Mouse (Mus musculus) activated CD4-positive, CD25-positive, alpha-beta regulatory T cell, adult 9 weeks (primary cell): ENCODE measurements around the gene Klhdc1. TPM values are rescaled to one million over a fixed set of nuclear protein-coding genes. Genes with fewer than 3 reads are reported as not detected.

Experiments
- polyA plus RNA-seq: library from polyadenylated mRNA; unstranded; fragments of 100-300 nt; shearing (Covaris generic); gene quantifications from one replicate; pipeline ENCODE4 v1.2.1, GENCODE M21; 2017

The Klhdc1 gene
- 20.1 TPM for polyA plus RNA-seq

DNA sequence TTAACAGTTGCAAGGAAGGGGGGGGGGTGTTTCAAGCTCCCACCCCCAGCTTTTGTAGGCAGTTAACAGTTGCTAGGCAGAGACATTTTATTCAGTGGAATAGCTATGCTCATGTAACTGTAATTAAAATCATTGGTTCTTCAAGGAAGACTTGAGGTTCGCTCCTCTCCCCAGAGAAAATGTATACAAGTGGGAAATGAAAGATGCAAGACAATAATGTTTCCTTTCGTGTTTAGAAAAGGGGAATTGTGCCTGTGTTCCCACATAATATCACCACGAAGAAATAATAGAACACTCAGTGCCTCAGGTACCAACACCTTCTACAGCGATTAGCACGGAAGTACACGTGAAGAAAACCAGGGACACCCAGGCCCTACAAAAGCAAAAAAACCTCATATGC, at the start of gene Klhdc1:
TSS of gene Klhdc1 (plus strand) at position 301 of the 400 bp plus-strand sequence.

GRCm38 (mm10) chr12:69196444-69197377, 44.3 kb upstream of the Klhdc1 start, which contains the start of gene Gm49383:
TSS of gene Gm49383 (minus strand) at chr12:69197104.

GRCm38 (mm10) chr12:69198164-69198535, 42.8 kb upstream of the Klhdc1 start, which contains the start of gene Dnaaf2:
TSS of gene Dnaaf2 (minus strand) at chr12:69198429.

DNA sequence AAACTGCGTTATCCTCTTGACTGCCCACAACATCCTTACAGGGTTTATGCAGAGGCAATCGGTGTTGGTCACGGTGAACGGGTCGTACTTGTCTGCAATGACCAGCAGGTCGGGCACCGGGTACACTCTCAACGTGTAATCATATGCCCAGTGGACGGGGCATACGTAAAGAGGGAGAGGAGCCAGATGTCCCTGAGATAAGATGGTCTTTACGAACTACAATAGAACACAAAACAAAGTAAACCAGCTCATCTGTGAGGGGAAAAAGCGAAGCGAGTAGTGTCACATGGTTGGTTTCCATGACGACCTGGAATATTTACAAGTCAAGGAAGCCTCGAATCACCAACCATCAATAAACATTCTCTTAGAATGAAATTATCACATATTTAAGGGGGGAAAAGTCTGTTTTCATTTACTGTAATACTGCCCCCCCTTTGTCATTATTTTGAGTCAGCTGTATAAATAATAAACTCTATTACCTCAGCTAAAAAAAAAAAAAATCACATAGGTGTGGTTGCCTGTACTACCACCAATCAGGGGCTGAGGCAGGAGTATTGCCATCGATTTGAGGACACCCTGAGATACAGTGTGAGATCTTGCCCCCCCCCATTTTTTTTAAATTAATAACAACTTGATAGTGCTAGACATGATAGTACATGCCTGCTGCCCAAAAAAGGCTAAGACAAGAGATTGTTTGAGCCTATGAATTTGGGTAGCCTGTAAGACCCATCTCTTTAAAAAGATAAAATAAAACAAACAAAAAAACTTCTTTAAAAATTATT, 36.7 kb upstream of the Klhdc1 start, which contains the start of gene Gm49384:
TSS of gene Gm49384 (minus strand) at position 216 of the 782 bp plus-strand sequence.

GRCm38 (mm10) chr12:69227776-69228466, 13.1 kb upstream of the Klhdc1 start, which contains the start of gene Pole2:
TSS of gene Pole2 (minus strand) at chr12:69228195.

DNA sequence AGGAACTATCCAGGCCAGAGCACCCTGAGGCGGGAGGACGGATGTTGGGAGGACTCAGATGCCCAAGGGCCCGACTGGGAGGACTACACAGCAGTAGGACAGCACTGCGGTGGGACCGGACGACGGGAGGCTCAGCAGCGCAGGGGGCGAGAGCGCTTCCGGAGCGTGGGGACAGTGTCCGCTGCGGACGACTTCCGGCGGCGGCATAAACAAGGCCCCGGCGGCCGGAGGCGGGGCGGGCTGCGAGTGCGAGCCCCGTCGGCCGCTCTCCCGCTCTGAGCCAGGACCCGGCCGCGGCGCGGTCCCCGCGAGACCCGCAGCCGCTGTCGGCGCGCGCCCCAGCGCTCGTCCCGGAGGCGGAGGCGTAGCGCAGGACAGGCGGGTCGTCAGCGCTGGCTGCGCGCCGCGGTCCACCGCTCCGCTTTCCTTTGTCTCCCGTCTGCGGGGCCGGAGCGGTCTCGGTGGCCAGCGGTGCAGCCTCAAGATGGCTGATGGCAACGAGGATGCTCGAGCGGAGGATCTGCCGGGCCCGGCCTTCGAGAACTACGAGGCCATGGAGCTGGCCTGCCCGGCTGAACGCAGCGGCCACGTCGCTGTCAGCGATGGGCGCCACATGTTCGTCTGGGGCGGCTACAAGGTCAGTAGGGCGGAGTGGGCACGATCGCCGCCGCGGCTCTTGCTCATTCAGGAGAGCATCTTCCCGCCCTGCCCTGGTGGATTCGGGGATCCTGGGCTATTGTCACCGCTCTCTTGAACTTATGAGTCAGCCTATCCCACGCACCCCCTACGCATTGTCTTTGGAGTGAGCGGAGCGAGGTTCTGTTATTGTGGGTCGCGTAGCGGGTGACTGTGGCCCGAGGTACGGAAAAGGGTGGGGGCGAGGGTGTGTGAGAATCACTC, 55.8 kb downstream of the Klhdc1 start, which contains the start of gene Klhdc2:
TSS of gene Klhdc2 (plus strand) at position 171 of the 900 bp plus-strand sequence.

Other genes starting within 250 kb of the Klhdc1 start
- gene Rps29, start 82.0 kb upstream of the Klhdc1 start, polyA plus RNA-seq, result 2,125 TPM
- 1.4 TPM for gene Lrr1, start 72.4 kb upstream of the Klhdc1 start, polyA plus RNA-seq
- gene Rpl36al, start 57.1 kb upstream of the Klhdc1 start, polyA plus RNA-seq, result 474 TPM
- 15.9 TPM for gene Mgat2, start 57.0 kb upstream of the Klhdc1 start, polyA plus RNA-seq
- 15.0 TPM for gene Gm49383, start 44.1 kb upstream of the Klhdc1 start, polyA plus RNA-seq
- 7.4 TPM for gene Dnaaf2, start 42.7 kb upstream of the Klhdc1 start, polyA plus RNA-seq
- 21.0 TPM for gene Gm49384, start 36.9 kb upstream of the Klhdc1 start, polyA plus RNA-seq
- 9.6 TPM for gene Pole2, start 13.0 kb upstream of the Klhdc1 start, polyA plus RNA-seq
- gene Klhdc2, start 55.5 kb downstream of the Klhdc1 start, polyA plus RNA-seq, result 11.5 TPM
- gene Nemf, start 116.0 kb downstream of the Klhdc1 start, polyA plus RNA-seq, result 135 TPM
- gene Arf6, start 131.0 kb downstream of the Klhdc1 start, polyA plus RNA-seq, result 13.9 TPM
- gene Gm9887, start 131.3 kb downstream of the Klhdc1 start, polyA plus RNA-seq, result not detected